Mouse (Mus musculus) heart, adult 2 months (tissue): ENCODE data around the gene Inf2. TPM values are rescaled to one million over a fixed set of nuclear protein-coding genes. Genes with fewer than 3 reads are reported as not detected.

Experiments
- DNase-seq, 2 experiments: peaks; one replicate each; pipeline ENCODE4 v3.0.0; 2021
- H3K27ac ChIP-seq: fragments of 200-600 bp; 2 replicates; pipeline ENCODE4 v1.8.1; 2022
- H3K27me3 ChIP-seq: fragments of 200-500 bp; 2 replicates; pipeline ENCODE4 v1.6.1; 2012; ENCODE audit warnings: mild to moderate bottlenecking, low read length, inconsistent platforms, mixed read lengths; ENCODE audit not compliant: control insufficient read depth, insufficient read depth
- H3K36me3 ChIP-seq: fragments of 200-500 bp; 2 replicates; pipeline ENCODE4 v1.6.1; 2012; ENCODE audit warnings: low read length, inconsistent platforms; ENCODE audit not compliant: control insufficient read depth, insufficient read depth
- H3K4me1 ChIP-seq: fragments of 200-500 bp; 2 replicates; pipeline ENCODE4 v1.6.1; 2011; ENCODE audit warnings: low read length; ENCODE audit not compliant: control insufficient read depth, insufficient read depth
- H3K4me3 ChIP-seq: fragments of 200-600 bp; 2 replicates; pipeline ENCODE4 v1.8.1; 2022
- H3K79me2 ChIP-seq: fragments of 200-500 bp; replicated peaks from 2 replicates; pipeline ENCODE4 v1.6.1; 2012; ENCODE audit warnings: mild to moderate bottlenecking, inconsistent platforms, low read length, moderate library complexity, mixed read lengths; ENCODE audit not compliant: control insufficient read depth, insufficient read depth
- H3K9ac ChIP-seq: fragments of 200-500 bp; 2 replicates; pipeline ENCODE4 v1.6.1; 2012; ENCODE audit warnings: low read depth, mild to moderate bottlenecking, control low read depth, inconsistent platforms, low read length, mixed read lengths
- CTCF ChIP-seq: fragments of 200-600 bp; IDR thresholded peaks from 2 replicates; pipeline ENCODE4 v1.8.1; 2022; ENCODE audit warnings: antibody characterized with exemption, mild to moderate bottlenecking, moderate library complexity
- EP300 ChIP-seq: fragments of 200-500 bp; IDR thresholded peaks from 2 replicates; pipeline ENCODE4 v1.6.1; 2011; ENCODE audit warnings: low read depth, low read length, control low read depth; ENCODE audit not compliant: insufficient read depth
- POLR2A ChIP-seq: fragments of 200-500 bp; IDR thresholded peaks from 2 replicates; pipeline ENCODE4 v1.6.1; 2011; ENCODE audit warnings: mild to moderate bottlenecking, low read depth, low read length, control low read depth; ENCODE audit not compliant: insufficient read depth
- WGBS: fragments of 180-500 bp; shearing (Covaris S2); methylation state at CpG from one replicate; pipeline ENCODE4 v1.1.7; 2018; 5-methylcytosine and 5-hydroxymethylcytosine counted together
- intact Hi-C: fragments of 180-260 bp; cut with DNase I; formaldehyde crosslinking; loops from one replicate; pipeline ENCODE4 v1.15.1; 2025
- polyA plus RNA-seq: library from polyadenylated mRNA; depleted of rRNA; stranded (reverse); fragments of >200 nt; gene quantifications from 2 replicates; pipeline ENCODE4 v1.2.3, GENCODE M21; 2012
- total RNA-seq, 2 experiments: library from RNA; stranded (reverse); gene quantifications; 2 replicates each; pipeline ENCODE4 v1.2.3; 2021

Inf2 gene
- total and polyA plus RNA-seq, 3 experiments, result 12.7 to 17.3 (median 15.0) TPM

DNA sequence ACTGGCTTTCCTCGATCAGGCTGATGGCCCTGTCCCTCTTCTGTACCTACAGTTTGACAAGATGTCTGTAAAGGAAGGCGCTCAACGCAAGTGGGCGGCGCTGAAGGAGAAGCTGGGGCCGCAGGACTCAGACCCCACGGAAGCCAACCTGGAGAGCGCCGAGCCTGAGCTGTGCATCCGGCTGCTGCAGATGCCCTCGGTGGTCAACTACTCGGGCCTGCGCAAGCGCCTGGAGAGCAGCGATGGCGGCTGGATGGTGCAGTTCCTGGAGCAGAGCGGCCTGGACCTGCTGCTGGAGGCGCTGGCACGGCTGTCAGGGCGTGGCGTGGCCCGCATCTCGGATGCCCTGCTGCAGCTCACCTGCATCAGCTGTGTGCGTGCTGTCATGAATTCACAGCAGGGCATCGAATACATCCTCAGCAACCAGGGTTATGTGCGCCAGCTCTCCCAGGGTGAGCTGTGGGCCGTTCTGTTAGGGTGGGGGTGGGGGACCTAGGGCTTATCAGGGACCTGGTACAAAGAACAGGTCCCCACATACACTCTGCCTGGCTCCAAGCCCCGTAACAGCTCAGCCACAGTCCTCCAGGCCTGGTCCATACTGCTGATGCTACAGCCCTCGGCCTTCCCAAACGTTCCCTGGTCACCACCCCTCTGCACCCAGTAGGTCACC, 11.5 kb downstream of the Inf2 start:
- Histone ChIP-seq H3K4me3 (no peak overlapping the region), H3K36me3 (no peaks in the 10 kb centered on the region), H3K9ac (no peak overlapping the region), H3K79me2 (no peaks in the 10 kb centered on the region; the same call in 1 of the 2 replicates), H3K27ac (no peak overlapping the region), H3K27me3 (no peaks in the 10 kb centered on the region), H3K4me1 (peaks cover 10% of the 10 kb centered on the region)
- no peak for TF ChIP-seq CTCF
- no peak for TF ChIP-seq POLR2A
- no peak for TF ChIP-seq EP300
- intact Hi-C loops, result no loop called here
- no peak for DNase-seq
- WGBS, result 93% methylated on average over 30 of the region's 30 CpGs

DNA sequence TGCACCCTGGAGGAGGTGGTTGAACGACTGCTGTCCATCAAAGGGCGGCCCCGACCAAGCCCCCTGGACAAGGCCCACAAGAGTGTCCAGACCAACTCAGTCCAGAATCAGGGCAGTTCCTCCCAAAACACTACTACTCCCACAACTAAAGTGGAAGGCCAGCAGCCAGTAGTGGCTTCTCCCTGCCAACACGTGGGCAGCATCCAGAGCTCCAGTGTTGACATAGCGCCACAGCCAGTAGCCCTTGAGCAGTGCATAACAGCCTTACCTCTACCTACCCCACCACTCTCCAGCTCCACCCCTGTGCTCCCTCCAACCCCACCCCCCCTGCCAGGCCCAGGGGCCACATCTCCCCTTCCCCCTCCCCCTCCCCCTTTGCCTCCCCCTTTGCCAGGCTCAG, 15.4 kb downstream of the Inf2 start:
- Histone ChIP-seq H3K27me3 (no peaks in the 10 kb centered on the region), H3K4me3 (no peak overlapping the region), H3K9ac (no peak overlapping the region), H3K27ac (no peak overlapping the region), H3K4me1 (peaks cover 2% of the 10 kb centered on the region), H3K79me2 (no peaks in the 10 kb centered on the region), H3K36me3 (no peaks in the 10 kb centered on the region)
- TF ChIP-seq POLR2A, result no peak
- no peak for TF ChIP-seq EP300
- no peak for TF ChIP-seq CTCF
- WGBS, result 81% methylated on average over 5 of the region's 5 CpGs
- DNase-seq, result no peak
- intact Hi-C loops, result loop anchor here (2.0 kb wide), 1 partner anchor 15 kb away; the partner anchor contains the start of gene Inf2

DNA sequence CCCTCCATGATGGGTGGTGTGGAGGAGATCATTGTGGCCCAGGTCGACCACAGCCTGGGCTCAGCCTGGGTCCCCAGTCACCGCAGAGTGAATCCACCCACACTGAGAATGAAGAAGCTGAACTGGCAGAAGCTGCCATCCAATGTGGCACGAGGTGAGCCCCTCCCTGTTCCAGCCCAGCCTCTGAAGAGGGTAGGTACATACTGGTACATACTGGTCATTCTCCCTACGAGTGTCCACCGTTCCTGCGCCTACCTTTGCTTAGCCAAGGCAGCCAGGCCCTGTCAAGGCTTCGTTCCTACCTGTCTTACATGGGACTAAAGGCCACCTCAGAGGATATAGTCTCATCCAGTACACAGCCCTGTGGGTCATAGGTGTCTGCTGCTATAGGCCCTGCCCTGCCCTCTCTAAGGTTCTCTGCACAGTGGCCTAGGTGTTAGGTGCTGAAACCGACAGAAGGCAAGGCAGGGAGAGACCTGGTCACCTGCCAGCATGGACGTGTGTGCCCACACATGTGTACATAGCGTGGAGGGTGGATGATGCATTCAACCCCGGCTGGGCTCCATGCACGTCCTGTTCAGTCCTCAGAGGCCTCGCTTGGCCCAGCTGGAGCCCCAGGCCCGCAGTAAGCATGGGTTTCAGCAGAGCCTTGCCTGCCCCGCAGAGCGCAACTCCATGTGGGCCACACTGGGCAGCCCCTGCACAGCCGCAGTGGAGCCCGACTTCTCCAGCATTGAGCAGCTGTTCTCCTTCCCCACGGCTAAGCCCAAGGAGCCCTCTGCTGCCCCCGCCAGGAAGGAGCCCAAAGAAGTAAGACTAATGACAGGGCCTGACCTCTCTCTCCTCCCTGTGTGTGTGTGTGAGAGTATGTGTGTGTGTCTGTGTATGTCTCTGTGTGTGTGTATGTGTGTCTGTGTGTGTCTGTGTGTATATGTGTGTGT, 16.4 kb downstream of the Inf2 start:
- Histone ChIP-seq H3K4me1 (peaks cover 2% of the 10 kb centered on the region), H3K27me3 (no peaks in the 10 kb centered on the region), H3K9ac (no peak overlapping the region), H3K79me2 (no peaks in the 10 kb centered on the region), H3K36me3 (no peaks in the 10 kb centered on the region), H3K27ac (no peak overlapping the region), H3K4me3 (no peak overlapping the region)
- intact Hi-C loops, result loop anchor here (1.0 to 5.0 kb wide), 3 partner anchors 16 to 103 kb away; partner anchors contain the start of gene Inf2
- no peak for TF ChIP-seq POLR2A
- TF ChIP-seq EP300, result no peak
- TF ChIP-seq CTCF, result no peak
- WGBS, result 72% methylated on average over 20 of the region's 20 CpGs
- no peak for DNase-seq

DNA sequence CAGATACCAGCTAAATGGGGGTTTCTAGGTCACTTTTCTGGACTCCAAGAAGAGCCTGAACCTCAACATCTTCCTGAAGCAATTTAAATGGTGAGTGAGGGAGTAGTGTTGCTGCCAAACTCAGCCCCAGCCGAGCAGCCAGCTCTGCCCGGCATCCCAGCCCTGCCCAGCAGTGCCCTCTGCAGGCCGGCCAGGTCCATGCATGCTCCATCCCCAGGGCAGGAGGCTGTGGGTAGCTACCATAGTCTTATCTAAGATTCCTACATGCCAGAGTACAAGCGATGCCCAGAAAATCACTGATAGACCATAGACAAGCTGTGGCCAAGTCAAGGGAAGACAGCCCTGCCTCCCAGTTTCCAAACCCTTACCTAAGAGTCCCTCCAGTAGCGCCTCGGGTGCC, 17.2 kb downstream of the Inf2 start:
- Histone ChIP-seq H3K4me1 (peaks cover 2% of the 10 kb centered on the region), H3K27me3 (no peaks in the 10 kb centered on the region), H3K27ac (no peak overlapping the region), H3K9ac (no peak overlapping the region), H3K79me2 (no peaks in the 10 kb centered on the region), H3K36me3 (no peaks in the 10 kb centered on the region), H3K4me3 (no peak overlapping the region)
- TF ChIP-seq POLR2A (no peak), CTCF (peak; percentile 93; the same call in 1 of the 2 replicates), EP300 (peak; percentile 85)
- DNase-seq, result peak; percentile 79 to 86
- 49% methylated on average over 6 of the region's 6 CpGs for WGBS
- intact Hi-C loops, result loop anchor here (1.0 to 5.0 kb wide), 3 partner anchors 17 to 103 kb away; partner anchors contain the start of gene Inf2

DNA sequence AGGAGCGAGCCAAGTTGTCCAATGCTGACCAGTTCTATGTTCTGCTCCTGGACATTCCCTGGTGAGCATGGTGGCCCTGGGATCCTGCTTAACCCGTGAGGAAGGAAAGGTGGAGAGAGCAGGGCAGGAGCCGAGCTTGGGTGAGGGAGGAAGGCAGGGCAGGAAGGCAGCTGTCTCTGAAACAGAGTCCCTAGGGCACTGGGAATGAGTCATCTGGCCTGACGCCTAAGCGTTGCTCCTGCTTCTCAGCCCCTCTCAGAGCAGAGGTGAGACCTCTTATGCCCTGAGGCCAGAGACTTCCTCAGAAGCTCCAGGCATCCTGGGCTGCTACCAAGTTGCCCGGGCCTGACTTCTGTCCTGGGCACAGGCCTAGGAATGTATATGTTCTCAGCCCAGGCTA, 18.4 kb downstream of the Inf2 start:
- no peak overlapping the region for H3K27ac ChIP-seq
- 39% methylated on average over 6 of the region's 6 CpGs for WGBS

More for the DNA sequence above, 18.4 kb downstream of the Inf2 start:
- Histone ChIP-seq H3K4me1 (peaks cover 2% of the 10 kb centered on the region), H3K9ac (no peak overlapping the region), H3K4me3 (no peak overlapping the region), H3K36me3 (no peaks in the 10 kb centered on the region), H3K27me3 (no peaks in the 10 kb centered on the region), H3K79me2 (no peaks in the 10 kb centered on the region)
- TF ChIP-seq POLR2A, result no peak
- no peak for TF ChIP-seq CTCF
- TF ChIP-seq EP300, result no peak
- no peak for DNase-seq
- intact Hi-C loops, result loop anchor here (5.0 kb wide), 1 partner anchor 105 kb away; no protein-coding TSS in a partner anchor
